Mouse (Mus musculus): ENCODE measurements at regions not wholly inside any gene's neighbourhood (a gene's known extent, or its start where the extent isn't known, plus 50 kb on each side); places are given as distances from the start of the nearest gene placed in this dataset.
"Not testable (repeated sequence)": the region's sequence is repeated elsewhere in the genome, so short reads cannot be mapped to it uniquely, and the experiment has no call there.

DNA sequence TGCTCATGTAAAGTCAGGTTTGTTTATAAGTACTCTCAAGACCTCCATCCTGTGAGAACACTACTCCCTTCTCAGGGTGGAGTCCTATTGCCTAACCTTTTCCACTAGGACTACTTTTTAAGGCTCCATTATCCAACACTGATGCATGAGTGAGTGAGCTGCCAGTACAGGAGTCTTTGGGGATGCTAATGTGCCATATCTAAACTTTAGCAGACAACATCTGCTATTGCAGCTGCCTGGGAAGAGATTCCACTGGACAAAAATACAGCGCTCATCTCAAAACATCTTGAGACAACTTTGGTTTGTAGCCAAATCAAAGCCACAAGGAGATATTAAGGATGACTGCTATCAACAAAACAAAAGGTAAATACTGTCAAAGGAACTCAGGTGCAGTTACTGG, 52.3 kb upstream of the Gm10985 start:
- no peak for DNase-seq (ENCODE audit: low spot score)

DNA sequence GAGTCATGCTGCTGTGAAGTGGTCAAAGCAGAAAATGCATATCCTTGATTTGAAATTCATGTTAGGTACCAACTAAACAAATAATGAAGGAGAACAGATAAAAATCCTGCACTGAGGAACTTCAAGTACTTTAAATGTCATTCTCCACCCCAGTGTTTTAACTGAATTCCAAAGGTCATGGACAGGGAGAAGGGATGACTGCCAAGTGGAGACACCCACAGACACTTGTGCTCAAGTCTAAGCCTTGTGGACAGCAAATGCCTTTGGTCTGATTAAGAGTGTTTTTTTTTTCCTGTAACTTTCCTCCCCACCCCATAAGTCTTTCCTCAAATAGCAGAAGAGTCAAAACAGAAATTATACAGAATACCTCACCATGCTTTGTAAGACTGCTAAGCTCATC, 55.2 kb upstream of the Gm10985 start:
- no peak for DNase-seq (ENCODE audit: low spot score)

DNA sequence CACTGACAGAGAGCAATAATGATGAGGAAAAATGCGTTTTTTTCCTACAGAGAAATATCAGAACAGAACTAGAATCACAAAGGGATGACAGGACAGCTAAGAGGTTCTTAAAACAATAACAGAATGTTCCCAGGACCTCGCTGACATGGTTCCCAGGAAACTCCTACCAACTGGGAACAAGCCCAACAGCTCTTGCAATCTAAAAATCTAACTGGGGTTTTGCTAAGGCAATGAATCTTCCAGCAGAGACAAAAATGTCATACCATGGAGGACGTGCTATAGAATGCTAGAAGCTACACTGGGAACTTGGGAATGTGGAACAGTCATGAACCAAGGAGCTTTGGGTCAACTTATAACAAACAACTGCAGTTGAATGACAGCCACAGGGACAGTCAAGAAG, 59.7 kb upstream of the Gm10985 start:
- no peak for DNase-seq (ENCODE audit: low spot score)

DNA sequence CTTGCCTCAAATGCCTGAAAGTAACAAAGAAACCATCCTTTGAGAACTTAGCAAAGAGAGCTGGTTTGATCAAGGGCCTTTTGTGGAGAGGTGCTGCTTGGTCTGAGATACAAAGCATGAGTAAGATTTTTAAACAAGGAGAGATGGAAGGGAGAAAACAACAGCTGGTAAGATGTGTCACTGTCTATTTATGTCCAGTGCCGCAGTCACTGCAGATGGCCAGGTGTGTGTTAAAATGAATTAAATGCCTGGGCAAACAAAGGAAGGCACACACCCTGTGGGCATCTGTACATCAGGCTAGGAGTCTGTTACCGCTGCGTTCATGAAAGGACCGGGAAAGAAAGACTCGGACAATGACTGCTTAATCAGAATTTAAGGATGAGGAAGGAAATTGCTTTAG, 68.2 kb upstream of the Gm10985 start:
- DNase-seq (ENCODE audit: low spot score): no peak

DNA sequence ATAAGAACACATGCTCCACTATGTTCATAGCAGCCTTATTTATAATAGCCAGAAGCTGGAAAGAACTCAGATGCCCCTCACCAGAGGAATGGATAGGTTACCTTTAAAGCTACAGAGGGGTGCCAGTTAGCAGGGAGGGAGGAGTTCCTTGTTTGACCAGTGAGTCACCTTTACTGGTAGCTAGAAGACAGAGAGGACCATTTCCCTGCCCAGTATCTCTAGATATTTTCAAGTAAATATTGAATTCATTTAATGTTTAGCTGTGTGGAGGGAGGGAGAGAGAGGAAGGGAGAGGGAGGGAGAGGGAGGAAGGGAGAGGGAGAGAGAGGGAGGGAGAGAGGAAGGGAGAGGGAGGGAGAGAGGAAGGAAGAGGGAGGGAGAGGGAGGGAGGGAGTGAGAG, 77.3 kb upstream of the Gm10985 start:
- DNase-seq (ENCODE audit: low spot score): no peak

DNA sequence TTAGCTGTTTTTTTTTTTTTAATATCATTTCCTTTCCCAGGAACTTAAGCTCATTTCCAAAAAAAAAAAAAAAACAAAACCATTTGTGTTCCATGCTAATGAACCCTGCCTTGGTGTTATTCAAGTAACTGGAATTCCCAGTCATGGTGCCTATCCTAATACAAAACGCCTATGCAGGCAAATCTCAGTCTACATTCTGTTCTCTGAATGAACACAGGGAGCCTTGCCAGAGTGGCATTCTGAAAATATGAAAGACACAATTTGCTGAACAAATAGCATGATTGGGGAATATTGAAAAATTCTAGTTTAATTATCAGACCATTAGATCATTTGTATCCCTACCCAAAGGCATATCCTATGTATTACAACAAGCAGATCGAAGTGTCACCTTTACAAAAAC, 80.9 kb upstream of the Gm10985 start:
- no peak for DNase-seq (ENCODE audit: low spot score)

DNA sequence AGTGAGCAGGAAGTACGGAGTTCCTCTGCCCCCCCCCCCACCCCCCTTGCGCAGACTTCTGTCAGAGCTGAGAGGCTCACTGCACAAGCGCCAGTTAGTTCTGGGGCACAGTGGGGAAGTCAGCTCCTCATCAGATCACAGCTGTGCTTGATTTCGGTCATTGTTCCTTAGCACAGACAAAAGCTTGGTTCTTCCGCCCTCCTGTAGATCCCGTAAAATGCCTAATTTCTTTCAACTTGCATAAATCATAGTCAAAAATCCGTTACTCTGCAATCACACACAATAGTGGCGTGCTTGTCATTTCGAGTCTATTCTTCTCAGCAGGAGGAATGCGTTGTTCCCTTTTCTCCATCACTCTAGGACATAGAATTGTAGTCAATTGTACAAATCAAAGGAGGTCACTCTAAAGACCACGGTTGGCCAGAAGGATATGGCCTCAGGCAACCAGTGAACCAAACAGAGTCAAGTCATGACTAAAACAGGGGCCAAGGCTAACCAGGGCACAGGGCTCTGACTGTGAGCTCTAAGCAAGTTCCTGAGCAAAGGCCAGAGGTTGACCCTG, 83.3 kb upstream of the Gm10985 start:
- DNase-seq (ENCODE audit: low spot score): peak; percentile 70

DNA sequence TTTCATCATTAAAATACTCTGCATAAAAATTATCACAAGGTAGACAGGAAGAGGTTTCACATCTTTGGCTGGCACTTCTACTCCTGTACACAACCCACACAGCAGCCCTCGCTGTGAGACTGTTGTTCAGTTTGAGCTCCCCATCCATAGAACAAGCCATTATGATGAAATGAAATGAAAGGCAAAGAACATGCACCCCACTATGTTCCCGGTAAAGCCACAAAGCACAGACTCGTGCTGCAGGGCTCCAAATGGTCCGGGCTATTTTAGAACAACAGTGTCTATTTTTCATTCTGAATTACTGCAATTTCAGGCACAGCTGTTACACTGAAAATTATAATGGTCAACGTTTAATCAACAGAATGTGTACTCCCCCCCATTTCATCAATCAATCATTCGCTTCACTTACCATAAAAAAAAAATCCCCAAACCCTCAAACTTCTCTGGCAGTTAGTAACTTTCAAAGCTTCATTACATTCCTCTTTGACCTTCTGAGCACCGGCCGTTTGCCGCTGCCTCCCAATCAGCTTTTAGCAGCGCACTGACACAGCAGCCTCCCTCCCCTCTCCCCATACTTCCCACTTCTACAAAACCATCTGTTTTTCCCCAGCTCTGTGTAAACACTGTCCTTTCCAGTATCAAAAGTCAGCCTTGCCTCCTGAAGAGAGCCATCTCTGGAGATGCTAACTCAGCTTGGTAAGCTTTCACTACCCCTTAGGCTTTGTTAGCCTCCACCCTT, 88.6 kb upstream of the Gm10985 start:
- peak; percentile 35 for DNase-seq (ENCODE audit: low spot score)

DNA sequence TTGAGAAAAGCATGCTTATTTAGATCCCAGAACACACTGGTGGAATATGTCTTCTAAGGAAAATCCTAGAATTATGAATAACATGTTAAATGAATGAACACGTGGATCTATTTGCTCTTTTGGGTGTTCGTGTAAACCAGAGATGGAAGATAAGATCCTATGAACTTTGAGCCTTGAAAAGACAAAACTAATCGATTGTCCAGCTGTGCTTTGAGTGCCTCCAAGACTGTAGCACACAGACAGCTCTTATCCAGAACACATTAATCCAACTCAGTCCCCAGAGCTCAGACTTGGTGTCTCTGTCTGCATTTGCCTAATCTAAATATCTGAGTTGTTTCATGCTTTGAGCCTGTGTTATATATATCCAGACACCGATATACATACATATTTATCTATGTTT, 80.0 kb upstream of the Frem2 start:
- DNase-seq (ENCODE audit: low spot score): no peak

DNA sequence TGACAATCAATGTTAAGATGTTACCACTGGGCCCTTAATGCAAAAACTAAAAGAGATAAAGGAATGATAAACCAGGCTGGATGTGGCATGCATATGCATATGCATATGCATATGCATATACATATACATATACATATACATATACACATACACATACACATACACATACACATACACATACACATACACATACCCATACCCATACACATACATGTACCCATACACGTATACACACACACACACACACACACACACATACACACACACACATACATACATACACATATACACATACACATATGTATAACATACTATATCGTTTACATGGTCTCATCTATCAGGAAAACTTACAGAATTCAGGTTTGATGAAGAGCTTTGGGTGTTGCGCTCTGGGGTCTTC, 78.5 kb upstream of the Frem2 start:
- not testable (repeated sequence) for DNase-seq (ENCODE audit: low spot score)

DNA sequence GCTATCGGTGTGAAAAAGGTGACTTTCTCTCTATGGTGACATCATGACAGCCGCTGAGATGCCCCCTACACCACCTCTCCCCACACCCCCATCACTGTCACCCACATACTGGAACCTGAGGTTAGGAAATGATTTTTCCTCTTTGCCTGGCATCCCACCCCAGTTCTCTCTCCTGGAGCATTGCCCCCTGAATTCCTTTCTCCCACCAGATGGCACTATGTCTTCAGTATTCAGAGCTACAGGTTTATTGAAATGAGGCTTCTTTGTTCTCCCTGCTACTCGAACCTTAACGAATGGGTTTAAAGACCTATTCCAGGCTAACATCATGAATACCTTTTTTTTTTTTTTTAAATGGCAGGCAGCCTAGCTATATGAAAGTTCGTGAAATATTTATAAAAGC, 78.0 kb upstream of the Frem2 start:
- DNase-seq (ENCODE audit: low spot score): peak; percentile 81

DNA sequence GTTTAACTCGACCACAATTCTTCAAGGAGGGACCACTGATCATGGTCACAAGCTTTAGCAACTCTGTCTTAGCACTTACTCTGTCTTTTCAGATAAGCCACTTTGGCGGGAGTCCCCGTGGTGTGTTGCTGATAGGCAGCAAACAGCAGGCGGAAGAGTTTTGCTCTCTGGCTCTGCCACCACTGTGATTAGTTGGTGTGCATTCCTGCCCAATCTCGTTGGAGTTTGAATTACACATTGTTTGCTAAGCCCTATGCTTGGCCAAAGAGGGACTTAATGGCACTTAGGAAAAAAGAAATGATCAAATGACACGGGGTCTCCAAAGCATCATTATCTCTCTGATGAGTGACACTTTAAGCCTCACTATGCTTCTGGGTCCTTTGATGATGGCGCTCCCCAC, 73.3 kb upstream of the Frem2 start:
- peak; percentile 21 for DNase-seq (ENCODE audit: low spot score)

DNA sequence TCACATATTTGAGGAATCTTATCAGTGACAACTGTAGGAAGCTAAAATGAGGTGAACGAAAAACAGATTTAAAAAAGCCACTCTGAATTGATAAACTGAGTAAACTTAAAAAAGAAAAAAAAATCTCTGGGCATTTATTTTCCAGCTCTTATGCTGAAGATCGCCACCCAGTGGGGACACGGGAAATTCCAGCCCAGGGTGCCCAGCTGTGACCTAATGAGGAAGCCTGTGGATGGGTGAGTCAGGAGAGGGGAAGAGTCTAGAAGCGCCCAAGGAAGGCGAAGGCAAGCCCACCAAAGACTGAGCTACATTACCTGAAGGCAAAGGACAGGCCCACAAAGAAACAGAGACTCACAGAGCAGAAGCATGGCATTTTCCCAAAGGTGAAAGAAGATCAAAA, 72.7 kb upstream of the Frem2 start:
- DNase-seq (ENCODE audit: low spot score): peak; percentile 82

DNA sequence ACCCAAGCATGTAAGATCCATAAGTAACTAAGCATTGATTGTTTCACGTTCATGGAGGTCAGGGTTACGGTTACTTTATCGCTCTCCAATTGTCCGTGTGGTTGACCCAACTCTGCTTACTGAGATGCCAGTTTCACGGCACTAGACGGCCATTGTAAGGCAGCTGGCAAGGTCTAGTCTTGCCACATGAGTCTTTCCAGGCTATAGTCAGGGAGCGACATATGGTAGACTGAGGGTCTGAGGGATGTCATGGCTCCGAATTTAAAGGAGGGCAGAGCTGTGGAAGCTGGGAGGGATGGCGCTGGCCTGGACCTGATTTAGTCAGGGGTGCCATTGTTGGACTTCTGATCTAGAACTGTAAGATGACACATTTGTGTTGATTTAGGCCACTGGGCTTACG, 72.0 kb upstream of the Frem2 start:
- no peak for DNase-seq (ENCODE audit: low spot score)

DNA sequence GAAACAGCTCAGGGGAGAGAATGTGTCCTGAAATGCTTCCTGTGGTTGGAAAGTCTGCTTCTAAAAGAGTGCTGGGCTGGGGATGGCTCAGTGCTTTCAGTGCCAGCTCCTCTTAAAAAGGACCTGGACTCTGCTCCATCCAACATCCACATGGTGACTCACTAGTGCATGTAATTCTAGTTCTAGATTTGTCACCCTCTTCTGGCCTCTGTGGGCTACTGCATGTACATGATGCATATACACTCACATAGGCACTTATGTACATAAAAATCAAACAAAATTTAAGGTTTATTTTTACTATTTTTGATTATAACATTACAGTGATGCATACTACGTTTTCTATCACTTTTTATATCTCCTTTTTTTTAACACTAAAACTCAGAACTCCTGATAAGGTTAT, 70.6 kb upstream of the Frem2 start:
- no peak for DNase-seq (ENCODE audit: low spot score)

DNA sequence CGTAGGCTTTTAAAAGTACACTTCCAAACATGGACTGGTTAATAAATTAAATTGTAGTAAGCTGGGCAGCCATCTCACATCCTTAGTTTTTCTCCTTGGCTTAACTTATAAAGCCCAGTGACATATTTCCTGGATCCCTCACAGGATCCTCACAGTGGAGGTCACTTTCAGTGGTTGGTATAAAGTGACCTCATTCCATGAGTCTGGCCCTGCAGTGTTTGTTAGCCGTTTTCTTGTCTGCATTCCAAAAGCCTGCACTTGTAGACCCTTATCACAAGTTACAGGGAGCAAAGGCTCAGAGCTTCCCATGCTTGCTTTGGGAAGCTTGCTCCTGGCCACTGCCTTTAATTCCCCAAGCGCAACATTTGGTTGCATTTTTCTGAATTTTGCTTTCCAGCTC, 49.9 kb upstream of the Frem2 start:
- no peak for DNase-seq (ENCODE audit: low spot score)

Measured in retina, embryonic 14.5 days (tissue).